Mouse (Mus musculus) inflammation-experienced regulatory T-cells, adult 6 months (primary cell): Measurements from ENCODE around the gene Tmem179. TPM values are rescaled to one million over a fixed set of nuclear protein-coding genes. Genes with fewer than 3 reads are reported as not detected.

Source experiments
- ATAC-seq: one replicate; pipeline ENCODE4 v1.8.0; 2017
- polyA plus RNA-seq, 3 experiments: library from polyadenylated mRNA; unstranded; fragments of 100-300 nt; shearing (Covaris generic); gene quantifications; one replicate each; pipeline ENCODE4 v1.2.1; 2017

Tmem179 gene
- polyA plus RNA-seq, 3 experiments from 2014 or later = not detected

GRCm38 (mm10) chr12:112537233-112537632 is 20.7 kb upstream of the Tmem179 start:
- ATAC-seq = no peak

GRCm38 (mm10) chr12:112533758-112534157 is 17.2 kb upstream of the Tmem179 start:
- ATAC-seq = no peak

- ATAC-seq = no peak
Observed at GRCm38 (mm10) chr12:112518105-112518504, 1.6 kb upstream of the Tmem179 start.

GRCm38 (mm10) chr12:112514897-112515296 is 1.6 kb downstream of the Tmem179 start:
- ATAC-seq = no peak

GRCm38 (mm10) chr12:112510733-112511372 is 5.7 kb downstream of the Tmem179 start:
- ATAC-seq = no peak

- no peak for ATAC-seq
Observed at GRCm38 (mm10) chr12:112510365-112510732, 6.2 kb downstream of the Tmem179 start.

- ATAC-seq = no peak
Observed at GRCm38 (mm10) chr12:112507984-112508383, 8.6 kb downstream of the Tmem179 start.

GRCm38 (mm10) chr12:112507264-112507663 is 9.3 kb downstream of the Tmem179 start:
- no peak for ATAC-seq

- no peak for ATAC-seq
Observed at GRCm38 (mm10) chr12:112506267-112506666, 10.3 kb downstream of the Tmem179 start.

GRCm38 (mm10) chr12:112503003-112503771 is 13.4 kb downstream of the Tmem179 start:
- ATAC-seq = no peak

- no peak for ATAC-seq
Observed at GRCm38 (mm10) chr12:112498683-112499082, 17.9 kb downstream of the Tmem179 start.

GRCm38 (mm10) chr12:112497731-112498130 is 18.8 kb downstream of the Tmem179 start:
- ATAC-seq = no peak

- ATAC-seq = no peak
Observed at GRCm38 (mm10) chr12:112496136-112496535, 20.4 kb downstream of the Tmem179 start.

GRCm38 (mm10) chr12:112490444-112490939 is 26.1 kb downstream of the Tmem179 start:
- ATAC-seq = no peak

- no peak for ATAC-seq
Observed at GRCm38 (mm10) chr12:112489535-112489934, 27.0 kb downstream of the Tmem179 start.

- ATAC-seq = no peak
Observed at GRCm38 (mm10) chr12:112489134-112489533, 27.4 kb downstream of the Tmem179 start, which contains the start of gene A530016L24Rik. TSS of gene A530016L24Rik (plus strand) at chr12:112489448.

- ATAC-seq = no peak
Observed at GRCm38 (mm10) chr12:112473777-112474176, 42.8 kb downstream of the Tmem179 start.

- ATAC-seq = no peak
Observed at GRCm38 (mm10) chr12:112470216-112470615, 46.3 kb downstream of the Tmem179 start.

- ATAC-seq = no peak
Observed at GRCm38 (mm10) chr12:112469393-112469792, 47.2 kb downstream of the Tmem179 start.

- no peak for ATAC-seq
Observed at GRCm38 (mm10) chr12:112467387-112467786, 49.2 kb downstream of the Tmem179 start.

GRCm38 (mm10) chr12:112465928-112466327 is 50.6 kb downstream of the Tmem179 start:
- no peak for ATAC-seq

GRCm38 (mm10) chr12:112464516-112464915 is 52.0 kb downstream of the Tmem179 start:
- no peak for ATAC-seq

- ATAC-seq = no peak
Observed at GRCm38 (mm10) chr12:112463750-112464444, 52.6 kb downstream of the Tmem179 start.
